Mouse (Mus musculus): ENCODE results near the gene Ttc7.

Ttc7 gene

DNA sequence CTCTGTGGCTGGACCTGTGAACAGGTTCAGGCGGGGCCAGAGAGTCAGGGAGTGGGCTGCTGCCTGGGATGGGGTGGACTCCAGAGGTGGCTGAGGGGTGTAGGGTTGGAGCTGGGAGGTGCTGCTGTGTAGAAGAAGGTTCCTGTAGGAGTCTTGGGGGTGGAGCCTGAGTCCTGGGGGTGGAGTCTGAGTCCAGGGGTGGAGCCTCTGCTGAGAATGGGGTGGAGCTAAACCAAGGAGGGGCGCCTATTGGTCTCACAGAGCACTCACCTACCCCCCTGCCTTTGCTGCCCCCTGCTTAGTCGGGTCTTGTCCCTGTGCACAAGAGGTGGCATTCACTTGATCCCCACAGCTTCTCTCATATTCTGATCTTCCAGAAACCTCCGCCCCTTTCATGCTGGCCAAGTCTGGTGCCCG, 31.9 kb downstream of the Ttc7 start:
- no peak for DNase-seq

DNA sequence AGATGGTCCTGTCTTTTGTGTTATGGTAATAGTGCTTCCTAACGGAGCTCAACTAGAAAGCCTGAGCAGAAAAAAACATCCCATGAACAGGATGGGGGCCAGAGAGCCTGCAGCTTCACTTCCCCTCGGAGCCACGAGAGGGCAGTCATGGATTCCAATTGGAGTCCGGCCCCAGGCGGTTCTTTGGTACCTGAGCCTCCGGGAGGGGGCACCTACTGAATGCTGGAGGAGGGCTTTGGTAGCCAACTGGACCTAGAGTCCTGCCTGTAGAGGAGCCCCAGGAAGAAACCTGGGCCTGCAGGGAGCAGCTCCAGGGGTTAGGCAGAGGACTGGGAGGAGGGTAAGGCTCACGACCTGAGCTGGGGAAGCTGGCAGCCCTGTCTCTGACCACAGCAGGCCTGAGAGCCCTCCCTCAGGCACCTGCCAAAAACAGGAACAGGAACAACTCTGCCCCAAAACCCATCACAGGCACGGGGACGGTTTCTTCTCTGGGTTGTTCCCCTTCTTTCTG, 32.4 kb downstream of the Ttc7 start:
- DNase-seq = peak; percentile 97

- no peak for DNase-seq
These were observed 33.4 kb downstream of the Ttc7 start for GRCm38 (mm10) chr17:87315891-87316763.

DNA sequence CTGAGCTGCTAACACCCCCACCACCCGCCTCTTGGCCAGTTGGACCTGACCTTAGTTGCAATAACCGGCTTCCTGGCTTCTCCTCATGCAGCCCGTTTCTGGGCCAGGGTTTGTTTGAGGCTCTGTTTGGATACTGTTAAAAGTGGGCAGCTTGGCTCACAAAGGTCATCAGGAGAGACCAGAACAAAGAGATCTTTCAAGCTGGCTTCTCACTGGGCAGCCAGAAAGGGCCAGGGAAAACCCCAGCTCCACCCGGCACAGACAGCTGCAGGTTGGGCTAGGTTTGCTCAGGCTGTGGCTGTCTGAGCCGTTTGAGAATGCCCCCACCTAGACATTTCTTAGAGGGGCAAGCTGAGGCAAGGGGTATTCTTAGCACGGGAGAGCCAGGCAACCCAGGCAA, 34.6 kb downstream of the Ttc7 start:
- no peak for DNase-seq

DNA sequence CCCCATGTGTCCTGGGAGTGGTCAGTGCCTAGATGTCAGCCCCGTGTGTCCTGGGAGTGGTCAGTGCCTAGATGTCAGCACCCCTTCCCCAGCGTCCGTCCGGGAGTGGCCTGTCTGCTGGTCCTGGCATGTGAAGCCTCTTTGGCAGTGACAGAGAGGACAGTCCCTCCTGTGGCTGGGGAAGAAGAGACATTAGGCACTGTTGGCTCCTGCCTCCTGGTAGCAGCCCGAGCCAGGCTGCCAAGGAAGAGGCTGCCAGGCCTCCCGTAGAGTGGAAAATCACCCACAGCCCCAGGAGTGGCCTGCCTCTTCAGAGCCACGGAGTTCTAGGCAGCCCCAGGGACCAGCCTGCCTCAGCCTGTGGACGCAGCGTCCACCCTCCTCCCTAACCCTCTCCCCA, 35.3 kb downstream of the Ttc7 start:
- no peak for DNase-seq

DNA sequence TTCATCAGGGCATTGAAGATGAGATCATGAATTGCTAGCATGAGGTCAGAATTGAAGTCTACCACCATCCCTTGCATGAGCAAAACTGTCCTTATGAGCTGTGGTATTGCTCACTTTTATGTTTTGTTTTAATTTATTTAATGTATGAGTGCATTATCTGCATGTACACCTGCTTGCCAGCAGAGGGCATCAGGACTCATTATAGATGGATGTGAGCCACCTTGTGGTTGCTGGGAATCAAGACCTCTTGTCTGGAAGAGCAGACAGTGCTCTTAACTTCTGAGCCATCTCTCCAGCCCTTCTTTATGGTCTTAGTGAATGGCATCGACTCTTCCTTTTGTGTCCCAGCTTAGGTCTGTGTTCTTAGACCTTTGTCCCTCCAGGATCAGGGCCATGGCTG, 39.0 kb downstream of the Ttc7 start:
- DNase-seq = no peak

DNA sequence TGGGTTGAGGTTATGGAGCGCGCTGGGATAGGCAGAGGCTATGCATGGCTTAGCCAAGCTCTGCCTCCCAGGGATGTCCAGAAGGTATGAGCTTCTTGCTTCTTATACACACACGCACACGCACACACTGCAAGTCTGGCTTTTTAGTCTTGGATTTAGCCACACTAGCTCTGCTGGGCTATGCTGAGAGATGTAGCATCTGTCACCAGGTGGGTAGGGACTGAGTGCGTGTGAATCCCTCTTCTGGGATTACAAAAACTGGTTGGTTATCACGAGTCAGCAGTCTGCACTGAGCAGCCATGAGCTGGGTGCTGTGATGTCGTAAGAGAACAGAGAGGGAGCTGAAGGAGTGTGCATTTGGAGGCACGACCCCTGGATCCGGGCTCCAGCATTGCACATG, 40.5 kb downstream of the Ttc7 start:
- DNase-seq = no peak

GRCm38 (mm10) chr17:87325501-87325900, 42.8 kb downstream of the Ttc7 start:
- DNase-seq = no peak

GRCm38 (mm10) chr17:87326987-87327386, 44.3 kb downstream of the Ttc7 start:
- no peak for DNase-seq

GRCm38 (mm10) chr17:87327645-87328044, 45.0 kb downstream of the Ttc7 start:
- no peak for DNase-seq

DNA sequence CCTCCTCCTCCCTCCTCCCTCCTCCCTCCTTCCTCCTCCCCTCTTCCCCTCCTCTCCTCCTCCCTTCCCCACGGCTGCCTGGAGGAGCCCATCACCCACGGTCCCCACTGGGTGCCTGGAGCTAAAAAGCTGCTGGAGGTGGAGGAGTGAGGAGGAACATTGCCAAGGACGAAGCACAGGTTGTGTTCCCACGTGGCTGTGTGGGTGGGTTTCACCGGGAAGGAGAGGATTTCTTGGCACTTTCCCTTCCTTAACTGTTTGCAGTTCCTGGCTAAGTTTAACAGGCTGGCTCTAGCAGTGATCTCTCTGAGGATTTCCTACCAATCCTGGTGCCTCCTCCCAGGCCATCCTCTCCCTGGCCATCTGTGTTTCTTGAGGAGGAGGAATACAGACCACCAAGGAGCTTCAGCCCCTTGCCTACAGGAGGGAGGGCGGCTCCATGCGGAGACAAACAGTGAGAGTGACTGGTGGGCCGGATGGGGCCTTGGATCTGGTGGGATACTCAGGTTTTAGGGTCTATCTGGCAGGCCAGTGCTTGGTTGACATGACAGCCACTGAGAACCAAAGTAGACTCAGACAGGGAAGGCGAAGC, 45.6 kb downstream of the Ttc7 start:
- DNase-seq = no peak

- no peak for DNase-seq
These were observed 46.5 kb downstream of the Ttc7 start for GRCm38 (mm10) chr17:87329144-87329700.

- peak; percentile 63 for DNase-seq
These were observed 47.7 kb downstream of the Ttc7 start for GRCm38 (mm10) chr17:87330250-87330920.

DNA sequence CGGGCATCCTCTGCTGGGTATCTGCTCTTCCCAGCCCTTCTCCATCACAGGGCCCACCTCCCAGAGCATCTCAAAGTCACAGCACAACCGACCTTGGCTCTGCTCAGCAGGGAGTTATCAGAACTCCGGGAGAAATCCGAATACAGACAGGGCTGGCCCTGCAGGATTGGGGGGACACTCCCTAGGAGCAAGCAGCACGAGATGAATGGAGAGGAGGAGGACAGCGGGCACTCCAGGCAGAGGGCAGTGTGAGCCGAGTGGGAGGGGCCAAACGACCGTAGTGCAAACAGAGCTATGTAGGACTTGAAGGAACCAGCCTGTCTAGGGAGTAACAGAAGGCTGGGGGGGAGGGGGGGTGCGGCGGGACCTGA, 48.2 kb downstream of the Ttc7 start:
- peak; percentile 43 for DNase-seq

DNA sequence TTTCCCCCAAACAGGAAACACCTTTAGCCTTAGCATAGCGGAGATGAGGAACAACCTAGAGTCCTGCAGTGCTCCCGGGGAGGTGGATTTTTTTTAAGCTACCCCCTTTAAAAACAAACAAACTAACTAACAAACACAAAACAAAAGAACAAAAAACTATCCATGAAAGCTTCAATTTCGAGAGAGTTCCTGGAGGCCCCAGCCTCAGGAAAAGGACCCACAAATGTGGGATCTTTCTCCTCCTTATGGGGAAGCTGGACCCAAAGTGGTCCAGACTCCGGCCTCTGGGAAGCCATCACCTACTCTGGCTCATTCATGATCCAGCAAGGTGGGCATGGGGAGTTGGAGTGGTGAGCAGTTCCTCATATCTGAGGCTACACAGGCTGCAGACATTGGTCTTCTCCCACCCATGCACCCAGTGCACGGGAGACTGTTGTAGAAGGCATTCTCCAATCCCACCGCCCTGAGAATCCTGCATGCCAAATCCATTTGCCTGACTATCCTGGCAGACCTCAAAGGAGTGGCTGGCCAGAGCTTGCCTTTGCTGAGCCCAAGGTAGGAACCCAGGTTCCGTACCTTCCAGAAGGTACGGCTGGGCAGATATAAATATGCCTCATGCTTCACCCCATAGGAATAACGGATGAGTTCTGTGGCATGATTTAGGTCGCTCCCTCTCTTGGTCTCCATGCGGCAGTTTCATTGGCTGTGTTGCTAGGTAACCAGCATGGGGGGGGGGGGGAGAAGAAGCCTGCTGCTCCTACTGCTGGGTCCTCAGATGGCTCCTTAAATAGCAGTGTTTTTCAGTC, 48.9 kb downstream of the Ttc7 start:
- DNase-seq = peak; percentile 43

DNA sequence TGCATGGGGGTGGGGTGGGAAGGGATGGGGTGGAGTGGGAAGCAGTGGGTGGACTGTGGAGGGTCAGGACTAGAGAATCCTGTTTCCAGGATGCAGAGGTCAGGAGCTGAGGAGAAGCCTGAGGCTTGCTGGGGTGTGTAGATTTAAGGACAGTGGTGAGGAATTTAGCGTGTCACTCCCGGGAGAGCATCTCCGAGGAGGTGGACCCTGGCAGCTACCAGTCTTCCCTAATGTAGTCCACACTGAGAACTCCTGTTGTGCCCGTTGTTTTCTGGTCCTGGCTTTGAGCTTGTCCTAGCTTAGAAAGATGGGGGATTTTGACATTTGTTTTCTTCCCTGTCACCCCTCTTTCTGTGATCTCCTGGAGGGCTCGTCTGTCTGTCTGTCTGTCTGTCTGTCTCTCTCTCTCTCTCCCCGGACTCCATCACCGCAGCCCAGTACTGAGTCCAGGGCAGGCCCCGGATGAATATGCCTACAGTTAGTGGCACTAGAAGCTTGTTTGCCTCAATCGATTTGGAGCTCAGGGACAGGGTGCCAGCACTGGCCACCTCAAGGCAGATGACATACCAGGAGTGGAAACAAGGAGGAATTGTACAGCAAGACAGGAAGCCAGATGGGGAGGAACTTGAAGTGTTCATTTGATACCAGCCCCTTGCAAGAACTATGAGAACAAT, 49.6 kb downstream of the Ttc7 start:
- DNase-seq = no peak

- DNase-seq = no peak
These were observed 50.2 kb downstream of the Ttc7 start for GRCm38 (mm10) chr17:87332887-87333286.

DNA sequence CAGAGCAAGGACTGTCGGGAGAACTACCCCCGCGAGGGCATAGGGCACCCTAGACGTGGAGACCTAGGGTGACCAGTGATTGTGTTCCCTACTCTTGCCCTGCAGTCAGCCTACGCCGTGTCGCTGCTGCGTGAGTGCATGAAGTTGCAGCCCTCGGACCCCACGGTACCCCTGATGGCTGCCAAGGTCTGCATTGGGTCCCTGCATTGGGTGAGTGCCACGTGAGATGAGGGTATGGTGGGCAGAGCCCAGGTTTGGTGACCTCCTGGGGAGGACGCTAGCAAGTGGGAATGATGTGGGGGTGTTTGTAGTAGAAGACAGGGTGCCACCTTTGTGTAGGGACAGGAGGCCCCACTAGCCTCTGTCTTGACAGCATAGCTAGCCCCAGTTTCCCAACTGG, 51.5 kb downstream of the Ttc7 start:
- DNase-seq = no peak

GRCm38 (mm10) chr17:87335152-87335551, 52.5 kb downstream of the Ttc7 start:
- no peak for DNase-seq

DNA sequence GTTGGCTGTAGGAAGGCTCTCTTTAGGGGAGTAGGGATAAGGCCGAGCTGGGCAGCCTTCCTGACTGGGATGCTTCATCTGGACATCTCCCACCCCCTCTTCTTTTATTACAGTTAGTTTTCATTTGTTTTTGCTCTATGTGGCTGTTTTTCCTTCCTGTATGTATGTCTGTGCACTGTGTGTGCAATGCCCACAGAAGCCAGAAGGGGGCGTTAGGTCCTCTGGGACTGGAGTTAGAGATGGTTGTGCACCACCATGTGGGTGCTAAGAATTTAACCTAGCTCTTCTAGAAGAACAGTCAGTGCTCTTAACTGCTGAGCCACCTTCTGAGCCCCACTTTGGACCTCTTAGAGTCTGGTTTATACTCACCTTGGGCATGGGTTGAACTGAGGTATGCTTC, 53.0 kb downstream of the Ttc7 start:
- no peak for DNase-seq

- no peak for DNase-seq
These were observed 54.2 kb downstream of the Ttc7 start for GRCm38 (mm10) chr17:87336910-87337309.

DNA sequence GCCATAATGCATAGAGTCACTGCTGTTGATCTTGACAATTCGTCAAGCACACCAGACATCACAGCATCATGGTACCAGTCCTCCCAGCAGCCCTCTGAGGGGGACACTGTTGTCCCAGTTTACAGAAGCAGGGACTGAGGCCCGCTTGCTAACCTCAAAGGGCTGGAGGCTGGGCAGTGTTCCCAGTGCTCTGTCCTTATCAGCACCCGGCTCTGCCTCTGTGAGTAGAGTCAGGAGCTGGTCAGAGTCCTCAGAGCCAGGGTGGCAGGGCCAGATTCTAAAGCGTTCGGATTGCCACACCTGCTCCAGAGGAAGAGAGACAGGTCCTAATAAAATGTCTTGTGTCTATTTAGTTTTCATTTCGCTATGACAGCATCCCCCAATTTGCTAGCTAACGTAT, 55.0 kb downstream of the Ttc7 start:
- no peak for DNase-seq

Measured in right cerebral cortex, postnatal 4 days (tissue).